Mouse (Mus musculus) hindbrain, postnatal 0 days (tissue): ENCODE data around the gene Trmt1. TPM values are rescaled to one million over a fixed set of nuclear protein-coding genes. Genes with fewer than 3 reads are reported as not detected.

Source experiments
- ATAC-seq: fragments of 200-750 bp; cut with Nextera tagmentation; 2 replicates; pipeline ENCODE4 v1.8.0; 2017; ENCODE audit warnings: mild to moderate bottlenecking, moderate TSS enrichment, moderate library complexity
- DNase-seq: peaks from one replicate; pipeline ENCODE4 v3.0.0-alpha.2; 2015; ENCODE audit warnings: low spot score
- H3K27ac ChIP-seq: fragments of 300-500 bp; sonication (generic); 2 replicates; pipeline ENCODE4 v1.5.1; 2014; ENCODE audit warnings: mild to moderate bottlenecking
- H3K27me3 ChIP-seq: fragments of 300-500 bp; sonication (generic); 2 replicates; pipeline ENCODE4 v1.6.1; 2014; ENCODE audit warnings: low read length, mixed read lengths; ENCODE audit not compliant: insufficient read depth
- H3K36me3 ChIP-seq: fragments of 300-500 bp; sonication (generic); 2 replicates; pipeline ENCODE4 v1.6.1; 2014; ENCODE audit warnings: low read length, mixed read lengths; ENCODE audit not compliant: insufficient read depth
- H3K4me1 ChIP-seq: fragments of 300-500 bp; sonication (generic); 2 replicates; pipeline ENCODE4 v1.6.1; 2014; ENCODE audit warnings: antibody characterized with exemption, low read length, mixed read lengths; ENCODE audit not compliant: insufficient read depth
- H3K4me2 ChIP-seq: fragments of 300-500 bp; sonication (generic); 2 replicates; pipeline ENCODE4 v1.6.1; 2014; ENCODE audit warnings: low read depth, mild to moderate bottlenecking, low read length, moderate library complexity, mixed read lengths
- H3K4me3 ChIP-seq: fragments of 300-500 bp; sonication (generic); 2 replicates; pipeline ENCODE4 v1.5.1; 2014; ENCODE audit warnings: low read length
- H3K9ac ChIP-seq: fragments of 300-500 bp; sonication (generic); replicated peaks from 2 replicates; pipeline ENCODE4 v1.6.1; 2014; ENCODE audit warnings: mild to moderate bottlenecking, low read length, moderate library complexity, mixed read lengths
- H3K9me3 ChIP-seq: fragments of 300-500 bp; sonication (generic); 2 replicates; pipeline ENCODE4 v1.6.1; 2016; ENCODE audit warnings: low read length, mixed read lengths
- CTCF ChIP-seq: IDR thresholded peaks from 2 replicates; pipeline ENCODE4 v1.5.1; 2016; ENCODE audit warnings: antibody characterized with exemption, control low read depth, low read depth
- WGBS: fragments of 180-500 bp; shearing (Covaris S2); extraction: QIAGEN DNeasy Blood & Tissue Kit; methylation state at CpG from one replicate; pipeline ENCODE4 v1.1.7; 2014; 5-methylcytosine and 5-hydroxymethylcytosine counted together
- polyA plus RNA-seq: library from polyadenylated mRNA; unstranded; fragments of >200 nt; fragmentation: Nextera tagmentation; extraction: Ambion mirVana; gene quantifications from 2 replicates; pipeline ENCODE4 v1.2.1, GENCODE M21; 2015
- total RNA-seq: library from RNA; depleted of rRNA; stranded (reverse); fragments of >200 nt; gene quantifications from 2 replicates; pipeline ENCODE4 v1.2.3, GENCODE M21; 2014

Trmt1 gene
- total and polyA plus RNA-seq, 2 experiments from 2014 or later, result 71.2 to 93.3 TPM

DNA sequence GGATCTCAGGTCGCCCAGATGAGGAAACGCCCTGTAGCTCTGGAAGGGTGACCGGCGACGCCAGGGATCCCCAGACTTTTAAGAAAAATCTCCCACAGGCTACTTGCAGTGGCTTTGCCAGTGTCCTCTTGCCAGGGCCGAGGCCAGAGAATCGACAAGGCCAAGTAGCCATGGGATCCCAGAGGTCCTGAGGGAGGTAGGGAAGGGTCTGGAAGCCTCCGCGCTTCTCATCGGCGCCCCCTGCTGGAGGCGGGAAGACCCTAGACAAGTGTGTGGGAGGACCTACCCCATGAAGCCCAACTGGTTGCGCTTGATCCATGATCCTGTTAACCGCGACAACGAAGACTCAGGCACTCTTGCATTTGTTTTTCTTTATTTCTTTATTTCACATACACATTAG lies 18.2 kb downstream of the Trmt1 start:
- Histone ChIP-seq H3K27ac (peak overlapping the region; percentile 71; the same call in 1 of the 2 replicates), H3K4me2 (peak overlapping the region; percentile 44), H3K9ac (no peak overlapping the region), H3K4me3 (no peak overlapping the region), H3K27me3 (peaks cover 6% of the 10 kb centered on the region), H3K4me1 (peaks cover 17% of the 10 kb centered on the region; the same call in 1 of the 2 replicates), H3K9me3 (no peaks in the 10 kb centered on the region), H3K36me3 (no peaks in the 10 kb centered on the region)
- ATAC-seq (peak; percentile 57), DNase-seq (peak; percentile 91)
- WGBS, result 7% methylated on average over 16 of the region's 16 CpGs
- TF ChIP-seq CTCF, result peak; percentile 82

DNA sequence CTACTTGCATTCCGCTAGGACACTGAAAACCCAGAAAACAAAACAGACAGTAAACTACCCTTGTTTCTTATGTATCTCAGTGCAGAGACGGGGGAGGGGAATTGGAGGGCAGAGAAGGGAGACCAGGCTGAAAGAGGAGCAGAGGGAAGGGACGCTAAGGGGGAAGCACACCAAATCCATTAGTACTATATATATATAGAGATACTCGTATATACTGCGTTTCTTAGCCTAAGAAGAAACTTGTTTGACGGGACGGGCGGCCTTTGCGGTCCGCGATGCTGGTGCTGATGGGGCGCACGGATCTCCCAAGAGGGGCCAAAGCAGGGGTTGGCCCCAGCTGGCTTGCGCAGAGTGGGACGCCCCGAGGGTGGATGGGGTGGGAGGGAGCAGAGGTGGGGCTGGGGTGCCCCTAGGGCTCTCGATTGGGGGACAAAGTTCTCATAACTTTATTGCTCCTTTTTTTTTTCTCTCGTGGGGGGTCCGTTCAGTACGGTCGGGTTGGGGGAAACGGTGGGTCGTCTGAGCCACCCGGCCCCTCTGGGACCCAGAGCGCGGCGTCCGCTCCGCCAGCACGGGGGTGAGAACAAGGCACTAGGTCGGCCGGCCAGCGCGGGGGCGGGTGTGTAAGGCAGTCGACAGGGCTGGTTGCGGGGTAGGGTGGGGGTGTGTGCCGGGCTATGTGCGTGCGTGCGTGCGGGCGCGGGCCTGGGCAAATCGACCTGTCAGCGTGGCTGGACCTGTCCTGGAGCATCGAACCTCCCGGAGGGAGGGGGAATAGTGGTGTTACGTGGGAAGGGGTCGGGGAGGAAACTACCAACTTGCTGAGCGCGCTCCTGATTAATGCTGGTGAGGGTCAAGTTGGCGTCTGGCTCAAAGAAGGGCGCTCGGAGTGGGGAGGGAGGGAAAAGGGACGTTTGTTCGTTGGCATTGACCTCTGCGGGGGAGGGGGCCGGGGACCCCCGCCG lies 19.0 kb downstream of the Trmt1 start:
- 2% methylated on average over 54 of the region's 61 CpGs for WGBS
- Histone ChIP-seq H3K9ac (peak overlapping the region; percentile 18), H3K36me3 (no peaks in the 10 kb centered on the region), H3K4me3 (peak overlapping the region; percentile 15), H3K27me3 (peaks cover 6% of the 10 kb centered on the region), H3K27ac (peak overlapping the region; percentile 71), H3K4me2 (peak overlapping the region; percentile 44), H3K4me1 (peaks cover 22% of the 10 kb centered on the region), H3K9me3 (no peaks in the 10 kb centered on the region)
- DNase-seq (no peak), ATAC-seq (no peak)
- TF ChIP-seq CTCF, result no peak

GRCm38 (mm10) chr8:84705960-84706359 lies 19.9 kb downstream of the Trmt1 start:
- TF ChIP-seq CTCF, result no peak

GRCm38 (mm10) chr8:84706610-84707266 lies 20.6 kb downstream of the Trmt1 start:
- peak overlapping the region; percentile 37; the same call in 1 of the 2 replicates for H3K9ac ChIP-seq
- peaks cover 6% of the 10 kb centered on the region for H3K27me3 ChIP-seq
- no peaks in the 10 kb centered on the region for H3K36me3 ChIP-seq
- 6% methylated on average over 44 of the region's 45 CpGs for WGBS
- peaks cover 22% of the 10 kb centered on the region for H3K4me1 ChIP-seq
- TF ChIP-seq CTCF, result no peak
- peak overlapping the region; percentile 10 for H3K4me3 ChIP-seq
- ATAC-seq (no peak), DNase-seq (no peak)
- peak overlapping the region; percentile 79 for H3K27ac ChIP-seq
- peak overlapping the region; percentile 34; the same call in 1 of the 2 replicates for H3K4me2 ChIP-seq
- H3K9me3 ChIP-seq, result no peaks in the 10 kb centered on the region

More at GRCm38 (mm10) chr8:84705960-84706359, 19.9 kb downstream of the Trmt1 start:
- 10% methylated on average over 12 of the region's 12 CpGs for WGBS
- Histone ChIP-seq H3K9ac (no peak overlapping the region; the same call in 1 of the 2 replicates), H3K27me3 (peaks cover 6% of the 10 kb centered on the region), H3K4me3 (peak overlapping the region; percentile 10; the same call in 1 of the 2 replicates), H3K36me3 (no peaks in the 10 kb centered on the region), H3K27ac (peak overlapping the region; percentile 79; the same call in 1 of the 2 replicates), H3K9me3 (no peaks in the 10 kb centered on the region), H3K4me1 (peaks cover 22% of the 10 kb centered on the region), H3K4me2 (peak overlapping the region; percentile 44)
- no peak for DNase-seq
- ATAC-seq, result no peak

DNA sequence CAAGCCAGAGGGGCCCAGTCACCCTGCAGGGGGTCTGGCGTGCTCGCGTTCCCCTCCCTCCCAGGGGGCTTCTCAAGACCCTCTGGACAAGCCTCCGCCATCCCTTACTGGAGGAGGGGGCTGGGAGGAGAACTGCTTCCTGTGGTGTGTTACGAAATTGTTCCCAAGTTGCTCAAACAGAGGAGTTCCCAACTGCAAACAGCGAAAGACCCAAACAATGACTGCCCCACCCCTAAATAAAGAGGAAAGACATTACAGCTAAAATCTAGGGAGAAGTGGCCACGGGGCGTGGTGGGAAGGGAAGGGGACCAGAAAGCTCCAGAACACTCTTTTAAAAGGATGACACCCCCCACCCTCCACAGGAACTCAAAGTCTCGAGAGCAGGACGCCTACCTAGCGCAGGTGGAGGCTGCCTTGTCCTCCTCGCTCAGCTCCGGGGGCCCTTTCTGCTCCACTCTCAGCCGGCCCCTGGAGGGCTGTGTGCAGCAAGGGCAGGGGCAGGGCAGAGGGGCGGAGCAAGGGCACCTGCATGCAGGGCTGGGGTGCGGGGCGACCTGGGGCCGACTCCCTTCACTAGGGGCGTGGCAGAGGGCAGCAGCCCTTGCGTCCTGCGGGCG lies 21.3 kb downstream of the Trmt1 start:
- Histone ChIP-seq H3K9ac (peak overlapping the region; percentile 37; the same call in 1 of the 2 replicates), H3K4me1 (peaks cover 22% of the 10 kb centered on the region), H3K4me3 (no peak overlapping the region), H3K27me3 (peaks cover 5% of the 10 kb centered on the region), H3K4me2 (peak overlapping the region; percentile 34), H3K9me3 (no peaks in the 10 kb centered on the region), H3K36me3 (no peaks in the 10 kb centered on the region), H3K27ac (peak overlapping the region; percentile 79)
- WGBS, result 14% methylated on average over 22 of the region's 22 CpGs
- DNase-seq (no peak), ATAC-seq (no peak)
- no peak for TF ChIP-seq CTCF

GRCm38 (mm10) chr8:84708071-84708541 lies 22.0 kb downstream of the Trmt1 start:
- Histone ChIP-seq H3K4me1 (peaks cover 22% of the 10 kb centered on the region), H3K27ac (peak overlapping the region; percentile 79), H3K4me3 (no peak overlapping the region), H3K27me3 (no peaks in the 10 kb centered on the region), H3K36me3 (no peaks in the 10 kb centered on the region), H3K4me2 (peak overlapping the region; percentile 34; the same call in 1 of the 2 replicates), H3K9me3 (no peaks in the 10 kb centered on the region), H3K9ac (peak overlapping the region; percentile 22; the same call in 1 of the 2 replicates)
- ATAC-seq (no peak), DNase-seq (no peak)
- 10% methylated on average over 15 of the region's 15 CpGs for WGBS
- TF ChIP-seq CTCF, result no peak
